Mouse (Mus musculus) limb, embryonic 13.5 days (tissue): Measurements from ENCODE around the gene Ifitm5. TPM values are rescaled to one million over a fixed set of nuclear protein-coding genes. Genes with fewer than 3 reads are reported as not detected.

Experiments used
- ATAC-seq: fragments of 200-750 bp; cut with Nextera tagmentation; 2 replicates; pipeline ENCODE4 v1.8.0; 2017; ENCODE audit warnings: low read depth, moderate number of reproducible peaks, moderate TSS enrichment; ENCODE audit not compliant: low FRiP score
- H3K27ac ChIP-seq: fragments of 300-500 bp; sonication (generic); 2 replicates; pipeline ENCODE4 v1.5.1; 2015; ENCODE audit warnings: inconsistent platforms, mild to moderate bottlenecking, moderate library complexity
- H3K27me3 ChIP-seq: fragments of 300-500 bp; sonication (generic); 2 replicates; pipeline ENCODE4 v1.6.1; 2015; ENCODE audit warnings: mild to moderate bottlenecking, inconsistent platforms
- H3K36me3 ChIP-seq: fragments of 300-500 bp; sonication (generic); 2 replicates; pipeline ENCODE4 v1.6.1; 2015; ENCODE audit warnings: inconsistent platforms, mild to moderate bottlenecking, moderate library complexity
- H3K4me1 ChIP-seq: fragments of 300-500 bp; sonication (generic); 2 replicates; pipeline ENCODE4 v1.6.1; 2015; ENCODE audit warnings: inconsistent platforms
- H3K4me2 ChIP-seq: fragments of 300-500 bp; sonication (generic); replicated peaks from 2 replicates; pipeline ENCODE4 v1.6.1; 2015; ENCODE audit warnings: inconsistent platforms, mild to moderate bottlenecking, moderate library complexity
- H3K4me3 ChIP-seq: fragments of 300-500 bp; sonication (generic); 2 replicates; pipeline ENCODE4 v1.5.1; 2015; ENCODE audit warnings: moderate library complexity, mild to moderate bottlenecking, inconsistent platforms
- H3K9ac ChIP-seq: fragments of 300-500 bp; sonication (generic); 2 replicates; pipeline ENCODE4 v1.6.1; 2015; ENCODE audit warnings: mild to moderate bottlenecking, inconsistent platforms
- H3K9me3 ChIP-seq: fragments of 300-500 bp; sonication (generic); 2 replicates; pipeline ENCODE4 v1.6.1; 2016; ENCODE audit warnings: inconsistent platforms
- WGBS: fragments of 180-500 bp; shearing (Covaris S2); methylation state at CpG from one replicate; pipeline ENCODE4 v1.1.7; 2015; 5-methylcytosine and 5-hydroxymethylcytosine counted together
- polyA plus RNA-seq: library from polyadenylated mRNA; unstranded; fragments of >200 nt; fragmentation: Nextera tagmentation; extraction: Ambion mirVana; gene quantifications from 2 replicates; pipeline ENCODE4 v1.2.1, GENCODE M21; 2015

Ifitm5 gene
- polyA plus RNA-seq, 1 experiment from 2014 or later, result 15.2 TPM

GRCm38 (mm10) chr7:140948161-140948560 lies 1.9 kb downstream of the Ifitm5 start:
- no peak for ATAC-seq
- peaks cover 82% of the 10 kb centered on the region for H3K36me3 ChIP-seq
- H3K4me1 ChIP-seq, result peaks cover 38% of the 10 kb centered on the region
- H3K9ac ChIP-seq, result no peak overlapping the region
- no peak overlapping the region for H3K27ac ChIP-seq
- H3K27me3 ChIP-seq, result no peaks in the 10 kb centered on the region
- H3K9me3 ChIP-seq, result no peaks in the 10 kb centered on the region
- no peak overlapping the region for H3K4me2 ChIP-seq
- H3K4me3 ChIP-seq, result no peak overlapping the region
- WGBS, result 92% methylated on average over 8 of the region's 8 CpGs

GRCm38 (mm10) chr7:140946980-140947379 lies 3.1 kb downstream of the Ifitm5 start:
- no peak overlapping the region for H3K27ac ChIP-seq
- H3K4me3 ChIP-seq, result no peak overlapping the region
- no peak overlapping the region for H3K4me2 ChIP-seq
- H3K4me1 ChIP-seq, result peaks cover 38% of the 10 kb centered on the region
- no peaks in the 10 kb centered on the region for H3K9me3 ChIP-seq
- H3K27me3 ChIP-seq, result no peaks in the 10 kb centered on the region
- WGBS, result 57% methylated on average over 7 of the region's 7 CpGs
- no peak overlapping the region for H3K9ac ChIP-seq
- ATAC-seq, result no peak
- H3K36me3 ChIP-seq, result peaks cover 75% of the 10 kb centered on the region

GRCm38 (mm10) chr7:140946311-140946710 lies 3.8 kb downstream of the Ifitm5 start:
- Histone ChIP-seq H3K27ac (no peak overlapping the region), H3K27me3 (no peaks in the 10 kb centered on the region), H3K36me3 (peaks cover 75% of the 10 kb centered on the region), H3K9ac (no peak overlapping the region), H3K9me3 (no peaks in the 10 kb centered on the region), H3K4me1 (peaks cover 33% of the 10 kb centered on the region), H3K4me2 (no peak overlapping the region), H3K4me3 (no peak overlapping the region)
- WGBS, result 90% methylated on average over 10 of the region's 10 CpGs
- ATAC-seq, result no peak

GRCm38 (mm10) chr7:140945247-140945646 lies 4.8 kb downstream of the Ifitm5 start:
- ATAC-seq, result no peak
- Histone ChIP-seq H3K9me3 (no peaks in the 10 kb centered on the region), H3K27me3 (no peaks in the 10 kb centered on the region), H3K27ac (no peak overlapping the region), H3K9ac (no peak overlapping the region), H3K4me3 (no peak overlapping the region), H3K4me2 (no peak overlapping the region), H3K36me3 (peaks cover 70% of the 10 kb centered on the region), H3K4me1 (peaks cover 32% of the 10 kb centered on the region)
- WGBS, result 89% methylated on average over 5 of the region's 5 CpGs

- no peak overlapping the region for H3K4me2 ChIP-seq
- H3K27me3 ChIP-seq, result no peaks in the 10 kb centered on the region
- no peak for ATAC-seq
- H3K4me3 ChIP-seq, result no peak overlapping the region
- H3K36me3 ChIP-seq, result peaks cover 60% of the 10 kb centered on the region
- no peak overlapping the region for H3K9ac ChIP-seq
- H3K27ac ChIP-seq, result no peak overlapping the region
- H3K9me3 ChIP-seq, result no peaks in the 10 kb centered on the region
- WGBS, result 89% methylated on average over 7 of the region's 7 CpGs
- H3K4me1 ChIP-seq, result peaks cover 37% of the 10 kb centered on the region
These were observed 5.9 kb downstream of the Ifitm5 start for GRCm38 (mm10) chr7:140944236-140944635.

- Histone ChIP-seq H3K27me3 (no peaks in the 10 kb centered on the region), H3K9me3 (no peaks in the 10 kb centered on the region), H3K4me3 (no peak overlapping the region), H3K4me2 (no peak overlapping the region), H3K27ac (peak overlapping the region; percentile 86; the same call in 1 of the 2 replicates), H3K4me1 (peaks cover 42% of the 10 kb centered on the region), H3K36me3 (peaks cover 51% of the 10 kb centered on the region), H3K9ac (no peak overlapping the region)
- ATAC-seq, result no peak
- 79% methylated on average over 4 of the region's 4 CpGs for WGBS
These were observed 6.7 kb downstream of the Ifitm5 start for GRCm38 (mm10) chr7:140943356-140943755.

GRCm38 (mm10) chr7:140942811-140943210 lies 7.3 kb downstream of the Ifitm5 start:
- Histone ChIP-seq H3K4me1 (peaks cover 42% of the 10 kb centered on the region), H3K4me2 (peak overlapping the region; percentile 80), H3K4me3 (no peak overlapping the region), H3K36me3 (peaks cover 46% of the 10 kb centered on the region), H3K27ac (peak overlapping the region; percentile 86; the same call in 1 of the 2 replicates), H3K9ac (peak overlapping the region; percentile 78), H3K9me3 (no peaks in the 10 kb centered on the region), H3K27me3 (no peaks in the 10 kb centered on the region)
- WGBS, result 85% methylated on average over 10 of the region's 10 CpGs
- no peak for ATAC-seq

- peaks cover 41% of the 10 kb centered on the region for H3K36me3 ChIP-seq
- peaks cover 42% of the 10 kb centered on the region for H3K4me1 ChIP-seq
- peak overlapping the region; percentile 61 for H3K4me3 ChIP-seq
- H3K9ac ChIP-seq, result peak overlapping the region; percentile 78
- no peaks in the 10 kb centered on the region for H3K9me3 ChIP-seq
- H3K4me2 ChIP-seq, result peak overlapping the region; percentile 80
- H3K27ac ChIP-seq, result peak overlapping the region; percentile 86
- 49% methylated on average over 9 of the region's 9 CpGs for WGBS
- ATAC-seq, result no peak
- no peaks in the 10 kb centered on the region for H3K27me3 ChIP-seq
These were observed 7.8 kb downstream of the Ifitm5 start for GRCm38 (mm10) chr7:140942341-140942740.

- no peaks in the 10 kb centered on the region for H3K9me3 ChIP-seq
- peak within 1 kb of the TSS; percentile 80 for H3K4me2 ChIP-seq
- H3K36me3 ChIP-seq, result peaks cover 32% of the 10 kb centered on the region
- peak within 1 kb of the TSS; percentile 78 for H3K9ac ChIP-seq
- WGBS, result 3% methylated on average over 33 of the region's 33 CpGs
- H3K4me1 ChIP-seq, result peaks cover 42% of the 10 kb centered on the region
- H3K27ac ChIP-seq, result peak within 1 kb of the TSS; percentile 86
- peak; percentile 90 for ATAC-seq
- H3K4me3 ChIP-seq, result peak within 1 kb of the TSS; percentile 61
- H3K27me3 ChIP-seq, result peaks cover under 1% of the 10 kb centered on the region; the same call in 1 of the 2 replicates
These were observed 8.7 kb downstream of the Ifitm5 start, which contains the start of gene Pgghg for GRCm38 (mm10) chr7:140941222-140942051. Pgghg (plus strand) TSS chr7:140941391.

GRCm38 (mm10) chr7:140939669-140940171 lies 10.4 kb downstream of the Ifitm5 start:
- Histone ChIP-seq H3K4me1 (peaks cover 42% of the 10 kb centered on the region), H3K4me2 (peak overlapping the region; percentile 51), H3K27me3 (peaks cover 9% of the 10 kb centered on the region; the same call in 1 of the 2 replicates), H3K36me3 (peaks cover 15% of the 10 kb centered on the region), H3K27ac (peak overlapping the region; percentile 71; the same call in 1 of the 2 replicates), H3K9me3 (no peaks in the 10 kb centered on the region), H3K9ac (peak overlapping the region; percentile 52), H3K4me3 (no peak overlapping the region)
- WGBS, result 2% methylated on average over 8 of the region's 8 CpGs
- peak; percentile 22; the same call in 1 of the 2 replicates for ATAC-seq

GRCm38 (mm10) chr7:140938896-140939295 lies 11.2 kb downstream of the Ifitm5 start:
- peaks cover 9% of the 10 kb centered on the region; the same call in 1 of the 2 replicates for H3K27me3 ChIP-seq
- H3K4me1 ChIP-seq, result peaks cover 42% of the 10 kb centered on the region
- 19% methylated on average over 2 of the region's 2 CpGs for WGBS
- H3K4me3 ChIP-seq, result no peak overlapping the region
- H3K9me3 ChIP-seq, result no peaks in the 10 kb centered on the region
- peaks cover 7% of the 10 kb centered on the region for H3K36me3 ChIP-seq
- no peak for ATAC-seq
- no peak overlapping the region for H3K9ac ChIP-seq
- H3K27ac ChIP-seq, result no peak overlapping the region
- peak overlapping the region; percentile 51; the same call in 1 of the 2 replicates for H3K4me2 ChIP-seq

- Histone ChIP-seq H3K27ac (no peak overlapping the region), H3K9ac (no peak overlapping the region), H3K4me2 (no peak overlapping the region), H3K4me1 (peaks cover 42% of the 10 kb centered on the region), H3K36me3 (peaks cover 3% of the 10 kb centered on the region), H3K9me3 (no peaks in the 10 kb centered on the region), H3K27me3 (peaks cover 9% of the 10 kb centered on the region; the same call in 1 of the 2 replicates), H3K4me3 (no peak overlapping the region)
- ATAC-seq, result no peak
- 48% methylated on average over 3 of the region's 3 CpGs for WGBS
These were observed 11.7 kb downstream of the Ifitm5 start for GRCm38 (mm10) chr7:140938436-140938835.
